29 mouse cellular contexts compared by ENCODE assay signal in genomic region chr1:91931786-91932185, GRCm38 (mm10).
DNase-seq lines count a peak whose midpoint lies in the region; ATAC-seq and TF ChIP-seq lines count a peak whose summit lies in the region.
"Had no signal": no experiment of that assay in that cellular context is flagged by ENCODE, and none has a peak within 500 bp of the region (broad histone marks: within the 10 kb centered on the region; RNA-seq: fewer than 3 reads in every experiment).

No protein-coding gene starts in this region.

- H3K4me1 ChIP-seq in forebrain, embryonic 14.5 days (ENCODE audit: control insufficient read depth, insufficient read depth, low read length) = no peaks in the 10 kb centered on the region
- no peaks in the 10 kb centered on the region for H3K4me1 ChIP-seq in forebrain, postnatal 0 days (ENCODE audit: insufficient read depth)
- H3K4me1 ChIP-seq: hindbrain, embryonic 13.5 days; liver, embryonic 12.5 days; neural tube, embryonic 12.5 days had no signal

- no peak for TF ChIP-seq CTCF in forebrain, postnatal 0 days (IDR thresholded peaks at IDR 0.05; ENCODE audit: low read depth)

- H3K27me3 ChIP-seq in forebrain, embryonic 14.5 days (replicated peaks; ENCODE audit: control insufficient read depth, insufficient read depth, low read length) = no peaks in the 10 kb centered on the region
- H3K27me3 ChIP-seq in forebrain, postnatal 0 days (ENCODE audit: insufficient read depth, low read length) = no peaks in the 10 kb centered on the region
- H3K27me3 ChIP-seq: CH12.LX; forebrain, embryonic 13.5 days; heart, embryonic 12.5 days; hindbrain, embryonic 13.5 days; liver, embryonic 12.5 days; neural tube, embryonic 12.5 days had no signal

- H3K9ac ChIP-seq in forebrain, embryonic 14.5 days (ENCODE audit: low read length) = no peak overlapping the region
- H3K9ac ChIP-seq in forebrain, postnatal 0 days = no peak overlapping the region
- H3K9ac ChIP-seq: forebrain, embryonic 13.5 days; heart, embryonic 12.5 days; hindbrain, embryonic 13.5 days; liver, embryonic 12.5 days; liver, postnatal 0 days; neural tube, embryonic 12.5 days had no signal

- H3K9me3 ChIP-seq in forebrain, embryonic 14.5 days (replicated peaks; ENCODE audit: control insufficient read depth, low read length) = no peaks in the 10 kb centered on the region
- H3K9me3 ChIP-seq in forebrain, postnatal 0 days (ENCODE audit: low read length) = no peaks in the 10 kb centered on the region
- H3K9me3 ChIP-seq: forebrain, embryonic 13.5 days; heart, embryonic 12.5 days; hindbrain, embryonic 13.5 days; liver, embryonic 12.5 days; neural tube, embryonic 12.5 days had no signal

- DNase-seq in cerebellum, adult 18-20 months = peak; percentile 22 to 23
- no peak for DNase-seq in cerebellum, adult 11-12 months
- peak; percentile 32 for DNase-seq in forebrain, embryonic 14.5 days (ENCODE audit: low spot score)
- DNase-seq in forebrain, postnatal 0 days = no peak
- peak; percentile 70 for DNase-seq in kidney, adult 9 months
- no peak for DNase-seq in kidney, adult 18-20 months
- DNase-seq in kidney, postnatal 25 days = peak; percentile 62 to 68
- no peak for DNase-seq in urinary bladder, postnatal 4 days (ENCODE audit: low spot score in 2 of 2)
- DNase-seq: adrenal gland, adult 2 months; adrenal gland, postnatal 36 days; heart, adult 2 months; heart, postnatal 4 days; liver, postnatal 0 days; lung, postnatal 36 days; right cerebral cortex, adult 18-20 months; spleen, adult 18-20 months; thymus, postnatal 14 days had no signal

- 41% methylated on average over 3 of the region's 3 CpGs for WGBS in forebrain, embryonic 14.5 days
- WGBS in forebrain, postnatal 0 days = 50% methylated on average over 3 of the region's 3 CpGs

- no peak for ATAC-seq in forebrain, embryonic 14.5 days
- ATAC-seq in forebrain, postnatal 0 days = no peak
- ATAC-seq: activated CD4-positive, CD25-positive, alpha-beta regulatory T cell, adult 4 months; forebrain, embryonic 13.5 days; inflammation-experienced regulatory T-cells, adult 6 months; liver, embryonic 12.5 days; liver, postnatal 0 days had no signal

- no peak overlapping the region for H3K4me3 ChIP-seq in forebrain, embryonic 14.5 days (ENCODE audit: low read depth, low read length)
- H3K4me3 ChIP-seq in forebrain, postnatal 0 days (ENCODE audit: low read depth, low read length) = no peak overlapping the region
- H3K4me3 ChIP-seq: forebrain, embryonic 13.5 days; heart, adult 2 months; heart, embryonic 12.5 days; hindbrain, embryonic 13.5 days; layer of hippocampus, adult 2 months; left cerebral cortex, adult 2 months; liver, embryonic 12.5 days; myocyte; neural tube, embryonic 12.5 days had no signal

- H3K36me3 ChIP-seq in forebrain, embryonic 14.5 days (ENCODE audit: control insufficient read depth, insufficient read depth, low read length) = peaks cover 65% of the 10 kb centered on the region
- H3K36me3 ChIP-seq in forebrain, postnatal 0 days (ENCODE audit: insufficient read depth) = peaks cover 51% of the 10 kb centered on the region

- H3K4me2 ChIP-seq in forebrain, embryonic 14.5 days (ENCODE audit: low read length) = no peak overlapping the region
- no peak overlapping the region for H3K4me2 ChIP-seq in forebrain, postnatal 0 days (ENCODE audit: low read depth)
- H3K4me2 ChIP-seq: forebrain, embryonic 13.5 days; heart, embryonic 12.5 days; hindbrain, embryonic 13.5 days; liver, embryonic 12.5 days; midbrain, embryonic 11.5 days; neural tube, embryonic 12.5 days had no signal

- H3K27ac ChIP-seq in forebrain, embryonic 14.5 days (ENCODE audit: low read depth, low read length) = no peak overlapping the region
- H3K27ac ChIP-seq in forebrain, postnatal 0 days (ENCODE audit: low read depth, low read length) = no peak overlapping the region
- H3K27ac ChIP-seq: forebrain, embryonic 13.5 days; heart, adult 2 months; hindbrain, embryonic 13.5 days; layer of hippocampus, adult 2 months; liver, embryonic 12.5 days; neural tube, embryonic 12.5 days had no signal

Comparison
In these comparisons a context has a peak if more than half of its experiments do, and no peak if none do; other contexts are left out.
1. DNase-seq: peak in cerebellum, adult 18-20 months (2 of 2), forebrain, embryonic 14.5 days (single experiment), kidney, adult 9 months (single experiment) and kidney, postnatal 25 days (2 of 2); none in cerebellum, adult 11-12 months (single experiment), forebrain, postnatal 0 days (single experiment), kidney, adult 18-20 months (single experiment) and urinary bladder, postnatal 4 days (0 of 2).